Mouse (Mus musculus): ENCODE measurements around the gene Zfp628.

Zfp628 gene

DNA sequence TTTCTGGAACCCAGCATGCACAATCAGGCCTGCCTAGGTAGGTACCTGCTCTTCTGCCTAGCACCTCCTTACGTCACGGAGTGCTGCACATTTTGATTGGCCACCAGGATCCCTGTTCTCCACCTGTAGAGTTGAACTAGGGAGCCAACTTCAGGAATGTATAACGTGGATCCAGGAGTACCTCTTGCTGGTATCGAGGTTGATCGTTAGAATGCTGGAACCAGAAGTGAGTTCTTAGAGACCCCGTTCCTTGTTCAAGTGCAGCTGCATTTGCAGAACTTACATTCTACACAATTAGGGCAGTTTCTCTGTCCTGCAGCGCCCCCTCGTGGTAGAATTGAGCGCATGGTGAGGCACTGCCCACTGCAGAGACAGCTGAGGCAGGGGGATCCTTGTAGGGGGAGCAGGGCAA lies 25.1 kb downstream of the Zfp628 start:
- peak; percentile 65 to 82 for DNase-seq (ENCODE audit: low spot score in 2 of 2)

DNA sequence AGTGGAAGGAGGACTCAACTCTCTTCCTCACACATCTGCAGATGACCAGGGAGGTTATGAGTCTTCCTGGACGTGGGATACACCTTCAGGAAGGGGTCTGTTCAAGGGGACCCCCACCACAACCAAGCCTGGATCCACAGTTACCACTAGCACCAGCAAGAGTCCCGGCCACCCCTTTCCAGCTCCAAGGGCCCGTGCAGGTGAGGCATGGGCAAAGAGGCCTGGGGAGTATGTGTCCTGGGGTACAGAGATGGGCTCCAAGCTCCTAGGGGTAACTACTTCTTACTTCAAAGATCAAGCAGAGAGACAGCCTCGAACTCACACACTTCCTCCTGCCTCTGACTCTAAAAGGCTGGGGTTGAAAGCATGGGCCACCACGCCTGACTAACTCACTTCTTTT lies 27.7 kb downstream of the Zfp628 start:
- no peak for DNase-seq (ENCODE audit: low spot score in 2 of 2)

DNA sequence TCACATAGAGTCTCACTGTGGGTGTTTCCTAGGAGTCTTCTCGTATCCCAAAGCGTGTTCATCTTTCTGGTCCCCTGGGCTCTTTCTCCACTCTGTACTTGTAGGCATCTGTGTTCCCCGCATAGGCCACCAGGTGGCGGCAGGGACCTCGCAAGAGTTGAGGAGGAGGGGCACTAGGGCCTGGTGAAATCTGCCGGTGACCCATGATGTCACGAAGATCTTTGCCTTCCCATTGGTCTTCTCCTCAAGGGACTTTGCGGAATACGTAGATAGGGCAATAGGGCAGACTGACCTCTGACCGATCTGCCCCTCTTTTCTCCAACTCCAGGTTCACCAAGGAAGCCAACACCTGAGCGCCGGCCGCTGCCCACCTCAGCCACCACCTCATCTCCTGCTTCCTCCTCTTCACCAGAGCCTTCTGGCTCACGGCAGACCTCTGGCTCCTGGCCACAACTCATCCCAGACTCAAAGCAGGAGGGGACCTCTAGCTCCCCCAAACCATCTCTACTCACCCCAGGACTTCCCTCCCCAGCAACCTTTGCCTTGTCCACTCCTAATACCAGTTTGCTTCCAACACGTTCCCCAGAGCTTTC lies 28.3 kb downstream of the Zfp628 start:
- DNase-seq (ENCODE audit: low spot score in 2 of 2), result peak; percentile 86 to 93

DNA sequence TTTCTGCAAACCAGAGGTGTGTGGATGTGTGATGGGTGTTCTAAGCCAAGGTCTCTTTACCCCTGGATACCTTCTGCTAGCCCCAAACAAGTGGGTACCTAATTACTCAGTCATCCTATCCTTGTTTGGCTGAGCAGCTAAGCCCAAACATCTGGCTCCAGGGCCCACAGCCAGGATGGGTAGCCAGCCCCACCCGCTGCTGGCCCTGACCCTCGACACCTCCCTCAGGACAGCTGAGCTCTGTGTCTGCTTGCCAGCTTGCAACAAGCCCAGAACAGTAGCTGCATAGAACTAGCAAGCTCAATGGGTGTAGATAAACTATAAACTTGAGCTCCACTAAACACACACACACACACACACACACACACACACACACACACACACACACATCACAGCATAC lies 32.8 kb downstream of the Zfp628 start:
- DNase-seq (ENCODE audit: low spot score in 2 of 2), result no peak

DNA sequence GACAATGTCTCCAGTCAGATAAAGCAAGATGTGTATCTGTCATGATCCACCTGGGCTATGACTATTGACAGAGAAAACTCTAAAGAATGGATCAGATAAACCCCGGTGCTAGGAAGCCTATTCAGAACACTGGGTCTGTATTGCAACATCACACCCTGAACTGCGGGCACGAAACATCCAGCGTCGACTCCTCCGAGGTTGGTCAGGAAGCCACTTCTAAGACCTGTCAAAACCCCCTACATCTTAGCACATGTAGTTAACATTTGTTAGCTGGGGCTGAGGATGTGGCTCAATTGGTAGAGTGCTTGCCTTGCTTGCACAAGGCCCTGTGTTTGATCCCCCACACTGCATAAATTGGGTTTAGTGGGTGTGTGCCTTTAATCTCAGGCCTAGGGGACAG lies 33.4 kb downstream of the Zfp628 start:
- DNase-seq (ENCODE audit: low spot score in 2 of 2), result no peak

DNA sequence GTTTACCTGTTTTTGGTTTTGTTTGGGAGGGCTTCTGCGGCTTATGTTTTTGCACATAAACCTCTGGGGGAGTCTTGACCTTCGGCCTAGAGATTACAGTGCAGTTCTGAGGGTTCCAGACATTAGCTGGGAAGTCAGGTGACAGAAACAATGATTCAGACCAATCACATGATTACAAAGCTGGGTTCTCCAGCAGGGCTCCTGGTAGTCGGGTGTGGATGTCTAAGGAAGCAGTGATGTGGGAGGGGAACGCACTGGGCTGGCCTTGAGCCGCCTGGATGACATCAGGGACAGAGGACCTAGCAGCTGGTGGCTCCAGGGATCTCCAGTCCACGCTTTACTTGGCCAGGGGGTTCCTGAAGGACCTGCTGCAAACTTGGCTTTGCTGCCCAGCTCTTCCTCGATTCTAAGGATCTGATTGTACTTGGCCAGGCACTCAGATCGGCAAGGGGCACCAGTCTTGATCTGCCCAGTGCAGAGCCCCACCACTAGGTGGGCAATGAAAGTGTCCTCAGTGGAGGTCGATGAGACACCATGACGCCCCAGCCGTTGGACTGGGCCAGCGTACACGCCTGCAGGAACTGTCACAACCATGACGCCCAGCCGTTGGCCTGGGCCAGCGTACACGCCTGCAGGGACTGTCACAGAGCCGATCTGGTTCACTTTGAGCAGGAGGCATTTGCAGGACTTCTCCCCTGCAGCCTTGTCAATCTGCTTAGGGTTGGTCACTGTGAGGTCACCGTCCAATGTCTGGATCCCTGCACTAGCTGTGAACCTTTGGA lies 35.7 kb downstream of the Zfp628 start:
- DNase-seq (ENCODE audit: low spot score in 2 of 2), result no peak

DNA sequence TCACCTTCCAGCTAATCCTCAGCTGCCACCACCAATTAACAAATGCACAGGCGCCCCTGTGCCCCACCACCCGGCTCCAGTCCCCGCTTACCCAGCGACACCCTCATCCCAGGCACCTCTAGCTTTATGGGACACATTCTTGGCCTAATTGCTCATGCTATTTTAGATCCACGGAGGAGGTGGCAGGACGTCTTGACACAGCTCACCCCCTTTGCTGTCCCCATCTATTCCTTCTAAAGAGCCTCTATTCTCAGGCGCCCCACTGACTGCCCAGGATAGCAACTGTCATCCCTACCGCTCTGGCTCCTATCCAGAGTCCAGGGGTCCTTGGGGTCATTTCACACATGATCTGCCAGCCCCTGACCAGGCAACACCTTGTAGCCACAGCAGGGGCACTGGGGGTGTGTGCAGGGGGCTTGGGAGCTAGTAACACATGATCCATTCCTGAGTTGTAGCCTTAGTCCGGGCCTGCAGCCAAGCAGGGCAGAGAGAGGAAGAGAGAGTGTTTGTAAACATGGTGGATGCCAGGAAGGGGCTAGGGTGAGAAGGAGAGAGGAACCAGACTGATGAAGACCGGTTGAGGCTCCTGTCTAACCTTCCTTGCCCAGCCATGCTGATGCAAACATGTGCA lies 38.9 kb downstream of the Zfp628 start:
- DNase-seq (ENCODE audit: low spot score in 2 of 2), result no peak

DNA sequence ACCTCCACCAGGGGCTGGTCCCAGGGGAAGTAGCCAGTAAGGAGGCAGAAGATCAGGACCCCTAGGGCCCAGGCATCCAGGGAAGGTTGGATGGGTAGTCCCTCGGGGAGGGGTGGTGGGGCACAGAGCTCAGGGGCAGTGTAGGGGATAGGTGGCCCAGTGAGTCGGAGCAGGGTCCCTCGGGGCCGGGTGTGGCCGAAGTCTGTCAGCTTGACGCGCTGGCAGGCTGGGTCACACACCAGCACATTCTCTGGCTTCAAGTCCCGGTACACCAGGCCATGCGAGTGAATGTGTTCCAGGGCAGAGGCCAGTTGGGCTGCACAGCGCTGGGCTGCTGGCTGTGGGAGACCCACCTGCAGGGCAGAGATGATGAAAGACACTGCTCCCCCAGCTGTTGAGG lies 42.3 kb downstream of the Zfp628 start:
- DNase-seq (ENCODE audit: low spot score in 2 of 2), result peak in 1 of 2 experiments; percentile 14

DNA sequence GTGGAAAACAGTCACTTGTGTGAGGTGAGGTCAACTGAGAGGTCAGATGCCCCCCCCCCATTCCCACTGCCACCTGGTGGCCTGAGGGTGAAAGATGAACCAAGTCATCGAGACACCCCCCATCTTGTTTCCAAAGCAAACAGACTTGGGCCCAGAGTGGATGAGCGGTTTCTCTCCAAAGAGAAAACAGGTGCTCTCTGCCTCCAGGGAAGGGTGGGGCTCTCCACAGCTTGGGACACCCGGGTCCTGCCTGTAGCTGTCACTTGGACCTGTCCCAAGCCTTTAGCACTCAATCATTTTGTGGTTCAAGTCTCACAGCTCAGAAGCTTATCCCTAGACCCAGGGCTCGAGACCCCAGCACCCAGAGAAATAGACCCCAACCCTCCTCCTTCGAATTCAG lies 48.5 kb downstream of the Zfp628 start:
- DNase-seq (ENCODE audit: low spot score in 2 of 2), result no peak

DNA sequence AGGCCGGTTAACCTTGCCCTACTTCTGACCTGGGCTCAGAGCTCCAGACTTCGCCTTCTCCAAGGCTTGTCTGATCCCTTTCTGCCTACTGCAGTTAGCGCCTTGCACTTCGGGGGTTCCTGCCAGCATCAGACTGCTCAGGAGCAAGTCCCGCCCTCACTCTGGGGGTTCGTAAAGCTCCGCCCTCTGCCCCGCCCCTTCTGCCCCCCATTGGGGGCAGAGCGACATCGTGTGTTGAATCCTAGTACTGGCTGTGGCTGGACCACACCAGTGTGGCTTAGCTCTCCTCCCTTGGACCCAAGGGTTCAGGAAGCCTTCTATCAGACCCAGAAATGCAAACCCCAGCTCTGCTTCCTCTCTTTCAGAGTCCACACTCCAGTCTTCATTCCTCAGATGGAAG lies 49.3 kb downstream of the Zfp628 start, which contains the start of gene Sbk2:
Gene Sbk2, minus strand, starts transcription at position 135 of the 400 bp plus-strand sequence.
- DNase-seq (ENCODE audit: low spot score in 2 of 2), result peak; percentile 59 to 71

DNA sequence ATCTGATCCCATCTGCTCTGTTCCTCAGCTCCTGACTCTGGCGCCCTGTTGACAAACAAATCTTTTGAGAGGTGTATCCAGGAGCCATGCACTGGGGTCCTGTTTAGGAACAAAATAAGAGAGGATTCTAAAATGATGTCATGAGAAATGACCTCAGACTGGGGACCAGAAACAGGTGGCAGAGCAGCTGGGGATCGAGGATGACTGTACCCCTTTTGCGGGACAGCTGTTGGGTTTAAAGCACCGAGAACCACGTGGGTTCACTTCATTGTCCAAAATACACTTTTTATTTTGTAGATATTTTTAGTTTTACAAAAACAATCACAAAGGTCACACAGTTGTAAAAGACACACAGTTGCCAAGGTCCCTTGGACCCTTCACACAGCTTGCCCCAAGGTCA lies 50.0 kb downstream of the Zfp628 start:
- no peak for DNase-seq (ENCODE audit: low spot score in 2 of 2)

DNA sequence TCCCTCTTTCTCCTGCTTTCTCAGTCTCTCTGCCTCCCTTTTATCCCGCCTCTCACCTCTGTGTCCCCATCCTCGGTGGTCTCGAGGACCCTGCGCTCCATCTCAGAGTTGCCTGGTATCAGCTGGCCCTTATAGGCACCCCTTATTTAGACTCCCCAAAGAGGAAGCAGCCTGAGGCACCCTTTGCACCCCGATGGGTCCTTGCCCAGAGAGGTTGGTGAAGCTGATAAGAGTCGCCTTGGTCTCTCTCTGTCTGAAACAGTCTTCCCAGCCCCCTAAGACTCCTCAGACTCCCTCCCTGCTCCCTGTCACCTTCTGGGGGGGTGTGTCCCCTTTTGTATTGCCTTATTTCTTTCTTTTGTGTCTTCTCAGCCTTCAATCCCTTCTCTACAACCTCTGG lies 56.1 kb downstream of the Zfp628 start, which contains the start of gene Sbk3:
Gene Sbk3, minus strand, starts transcription at position 101 of the 400 bp plus-strand sequence.
- no peak for DNase-seq (ENCODE audit: low spot score in 2 of 2)
